Mouse (Mus musculus) small intestine, adult 2 months (tissue): ENCODE results near the gene Igfbp4. TPM values are rescaled to one million over a fixed set of nuclear protein-coding genes. Genes with fewer than 3 reads are reported as not detected.

Experiments
- H3K27ac ChIP-seq: fragments of 200-500 bp; 2 replicates; pipeline ENCODE4 v1.5.1; 2012; ENCODE audit warnings: low read depth, low read length, control low read depth, inconsistent platforms; ENCODE audit not compliant: insufficient read depth
- H3K27me3 ChIP-seq: fragments of 200-500 bp; 2 replicates; pipeline ENCODE4 v1.6.1; 2012; ENCODE audit warnings: mild to moderate bottlenecking, moderate library complexity, low read length, inconsistent platforms; ENCODE audit not compliant: control insufficient read depth, insufficient read depth
- H3K36me3 ChIP-seq: fragments of 200-500 bp; 2 replicates; pipeline ENCODE4 v1.6.1; 2012; ENCODE audit warnings: mild to moderate bottlenecking, low read length, control low read depth, inconsistent platforms; ENCODE audit not compliant: control insufficient read depth, insufficient read depth
- H3K4me1 ChIP-seq: fragments of 200-500 bp; 2 replicates; pipeline ENCODE4 v1.6.1; 2012; ENCODE audit warnings: low read length, inconsistent platforms, mixed read lengths; ENCODE audit not compliant: control insufficient read depth, insufficient read depth, insufficient read length
- H3K4me3 ChIP-seq: fragments of 200-500 bp; 2 replicates; pipeline ENCODE4 v1.5.1; 2012; ENCODE audit warnings: low read depth, mild to moderate bottlenecking, control low read depth, inconsistent platforms, low read length, moderate library complexity
- CTCF ChIP-seq: fragments of 200-500 bp; IDR thresholded peaks from 2 replicates; pipeline ENCODE4 v1.5.1; 2012; ENCODE audit warnings: low read depth, mild to moderate bottlenecking, control low read depth, inconsistent platforms, low read length, moderate library complexity, mixed read lengths; ENCODE audit not compliant: insufficient replicate concordance, insufficient read length; ENCODE audit errors: extremely low read depth
- POLR2A ChIP-seq: fragments of 200-500 bp; IDR thresholded peaks from 2 replicates; pipeline ENCODE4 v1.6.1; 2012; ENCODE audit warnings: low read depth, mild to moderate bottlenecking, control low read depth, inconsistent platforms, low read length, moderate library complexity
- WGBS: fragments of 180-500 bp; shearing (Covaris S2); methylation state at CpG from one replicate; pipeline ENCODE4 v1.1.7; 2018; 5-methylcytosine and 5-hydroxymethylcytosine counted together
- polyA plus RNA-seq: library from polyadenylated mRNA; depleted of rRNA; stranded (reverse); fragments of >200 nt; gene quantifications from 2 replicates; pipeline ENCODE4 v1.2.3, GENCODE M21; 2012; rRNA removed

Igfbp4 gene
- polyA plus RNA-seq = 71.6 and 78.1 TPM in 2 replicates

DNA sequence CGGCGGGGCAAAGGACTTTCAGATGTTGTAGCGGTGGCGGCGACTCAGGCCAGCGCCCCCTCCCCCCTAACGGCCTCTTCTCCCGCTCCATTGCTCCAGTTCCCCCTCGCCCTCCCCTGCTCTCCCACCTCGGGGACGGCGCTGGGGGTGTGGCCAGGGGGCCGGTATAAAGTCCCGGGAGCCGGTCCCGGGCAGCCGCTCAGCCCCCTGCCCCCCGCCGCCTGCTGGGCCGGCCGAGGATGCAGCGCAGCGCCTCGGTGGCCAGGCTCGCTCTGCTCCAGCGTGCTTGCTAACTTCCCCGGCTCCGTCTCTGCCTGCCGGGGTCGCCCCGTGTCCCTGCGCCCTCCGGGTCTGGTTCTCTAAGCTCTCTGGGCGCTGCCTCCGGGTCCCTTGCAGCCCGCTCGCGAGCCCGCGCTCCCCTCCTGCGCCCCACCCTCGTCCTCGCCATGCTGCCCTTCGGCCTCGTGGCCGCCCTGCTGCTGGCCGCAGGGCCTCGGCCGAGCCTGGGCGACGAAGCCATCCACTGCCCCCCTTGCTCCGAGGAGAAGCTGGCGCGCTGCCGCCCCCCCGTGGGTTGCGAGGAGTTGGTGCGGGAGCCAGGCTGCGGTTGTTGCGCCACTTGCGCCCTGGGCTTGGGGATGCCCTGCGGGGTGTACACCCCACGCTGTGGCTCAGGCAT, at the start of gene Igfbp4:
TSS of gene Igfbp4 (plus strand) at position 194 of the 679 bp plus-strand sequence.
- peak within 1 kb of the TSS; percentile 71 for H3K27ac ChIP-seq
- H3K27me3 ChIP-seq = 0 out of 2 replicates have a peak, but pooled peaks cover 3% of the 10 kb centered on the region
- under 1% methylated on average over 62 of the region's 63 CpGs for WGBS
- peak within 1 kb of the TSS; percentile 79 for H3K4me3 ChIP-seq
- TF ChIP-seq CTCF (no peak), POLR2A (no peak)
- peaks cover 22% of the 10 kb centered on the region for H3K4me1 ChIP-seq
- no peaks in the 10 kb centered on the region for H3K36me3 ChIP-seq

GRCm38 (mm10) chr11:98995987-98996386, 45.1 kb upstream of the Igfbp4 start:
- no peaks in the 10 kb centered on the region for H3K27me3 ChIP-seq
- peaks cover 34% of the 10 kb centered on the region for H3K36me3 ChIP-seq
- WGBS = 91% methylated on average over 7 of the region's 7 CpGs
- no peak overlapping the region for H3K4me3 ChIP-seq
- TF ChIP-seq CTCF = no peak
- TF ChIP-seq POLR2A = no peak
- H3K27ac ChIP-seq = no peak overlapping the region
- no peaks in the 10 kb centered on the region for H3K4me1 ChIP-seq

GRCm38 (mm10) chr11:98997659-98998058, 43.4 kb upstream of the Igfbp4 start:
- no peak overlapping the region for H3K27ac ChIP-seq
- peaks cover 40% of the 10 kb centered on the region for H3K36me3 ChIP-seq
- no peaks in the 10 kb centered on the region for H3K27me3 ChIP-seq
- TF ChIP-seq CTCF (no peak), POLR2A (no peak)
- H3K4me1 ChIP-seq = no peaks in the 10 kb centered on the region
- WGBS = 78% methylated on average over 4 of the region's 4 CpGs
- H3K4me3 ChIP-seq = no peak overlapping the region

- H3K27ac ChIP-seq = no peak overlapping the region
- peaks cover 40% of the 10 kb centered on the region for H3K36me3 ChIP-seq
These were observed 42.3 kb upstream of the Igfbp4 start for GRCm38 (mm10) chr11:98998776-98999175.

GRCm38 (mm10) chr11:98999243-98999642, 41.8 kb upstream of the Igfbp4 start:
- WGBS = 95% methylated on average over 11 of the region's 11 CpGs
- H3K36me3 ChIP-seq = peaks cover 44% of the 10 kb centered on the region
- H3K4me1 ChIP-seq = no peaks in the 10 kb centered on the region
- no peak overlapping the region for H3K4me3 ChIP-seq
- TF ChIP-seq CTCF (no peak), POLR2A (no peak)
- no peak overlapping the region for H3K27ac ChIP-seq
- no peaks in the 10 kb centered on the region for H3K27me3 ChIP-seq

More at GRCm38 (mm10) chr11:98998776-98999175, 42.3 kb upstream of the Igfbp4 start:
- no peaks in the 10 kb centered on the region for H3K27me3 ChIP-seq
- no peaks in the 10 kb centered on the region for H3K4me1 ChIP-seq
- no peak overlapping the region for H3K4me3 ChIP-seq
- TF ChIP-seq POLR2A (no peak), CTCF (no peak)

DNA sequence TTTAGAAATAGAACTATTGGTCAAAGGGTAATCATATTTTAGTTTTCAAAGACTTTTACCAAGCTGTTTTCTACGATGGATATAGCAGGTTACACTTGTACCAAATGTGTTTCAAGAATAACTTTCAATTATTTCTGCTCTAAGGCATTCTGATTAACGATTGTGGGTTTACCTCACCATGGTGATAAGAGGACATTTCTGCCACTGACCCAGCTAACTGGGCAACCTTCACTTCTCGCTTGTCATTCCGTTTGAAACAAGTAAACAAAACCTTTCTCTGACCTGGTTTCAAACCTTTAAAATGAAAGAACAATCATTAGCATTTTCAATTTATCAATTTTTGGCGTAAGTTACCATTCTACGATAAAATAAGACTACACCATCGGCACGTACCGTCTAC, 34.3 kb upstream of the Igfbp4 start:
- H3K36me3 ChIP-seq = peaks cover 40% of the 10 kb centered on the region
- H3K4me1 ChIP-seq = no peaks in the 10 kb centered on the region
- 90% methylated on average over 9 of the region's 9 CpGs for WGBS
- no peaks in the 10 kb centered on the region for H3K27me3 ChIP-seq
- no peak for TF ChIP-seq CTCF
- no peak for TF ChIP-seq POLR2A
- no peak overlapping the region for H3K4me3 ChIP-seq
- no peak overlapping the region for H3K27ac ChIP-seq

- no peak overlapping the region for H3K4me3 ChIP-seq
- TF ChIP-seq POLR2A = no peak
- TF ChIP-seq CTCF = no peak
- H3K36me3 ChIP-seq = peaks cover 29% of the 10 kb centered on the region
- no peaks in the 10 kb centered on the region for H3K27me3 ChIP-seq
- no peak overlapping the region for H3K27ac ChIP-seq
- 63% methylated on average over 4 of the region's 4 CpGs for WGBS
- no peaks in the 10 kb centered on the region for H3K4me1 ChIP-seq
These were observed 30.9 kb upstream of the Igfbp4 start for GRCm38 (mm10) chr11:99010124-99010523.

DNA sequence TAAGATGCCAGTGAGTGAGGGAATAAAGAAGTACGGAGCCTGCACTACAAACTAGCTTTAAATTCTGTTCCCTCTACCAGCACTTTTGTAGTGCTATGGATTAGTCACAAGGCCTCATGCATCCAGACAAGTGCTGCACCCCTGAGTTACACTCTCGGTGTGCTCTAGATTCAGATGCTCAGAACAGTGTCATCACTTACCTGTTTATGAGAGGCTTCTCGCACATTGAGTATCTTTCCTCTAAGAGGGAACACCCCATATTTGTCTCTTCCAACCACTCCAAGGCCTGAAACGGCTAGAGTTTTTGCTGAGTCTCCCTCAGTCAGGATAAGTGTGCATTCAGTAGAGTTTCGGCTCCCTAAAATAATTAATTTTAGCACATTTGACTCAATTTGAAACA, 30.3 kb upstream of the Igfbp4 start:
- no peaks in the 10 kb centered on the region for H3K27me3 ChIP-seq
- no peaks in the 10 kb centered on the region for H3K4me1 ChIP-seq
- no peak overlapping the region for H3K27ac ChIP-seq
- WGBS = 93% methylated on average over 5 of the region's 5 CpGs
- H3K36me3 ChIP-seq = peaks cover 31% of the 10 kb centered on the region
- H3K4me3 ChIP-seq = no peak overlapping the region
- TF ChIP-seq CTCF = no peak
- no peak for TF ChIP-seq POLR2A
